8 mouse cellular contexts compared by ENCODE assay signal in the genomic region with DNA sequence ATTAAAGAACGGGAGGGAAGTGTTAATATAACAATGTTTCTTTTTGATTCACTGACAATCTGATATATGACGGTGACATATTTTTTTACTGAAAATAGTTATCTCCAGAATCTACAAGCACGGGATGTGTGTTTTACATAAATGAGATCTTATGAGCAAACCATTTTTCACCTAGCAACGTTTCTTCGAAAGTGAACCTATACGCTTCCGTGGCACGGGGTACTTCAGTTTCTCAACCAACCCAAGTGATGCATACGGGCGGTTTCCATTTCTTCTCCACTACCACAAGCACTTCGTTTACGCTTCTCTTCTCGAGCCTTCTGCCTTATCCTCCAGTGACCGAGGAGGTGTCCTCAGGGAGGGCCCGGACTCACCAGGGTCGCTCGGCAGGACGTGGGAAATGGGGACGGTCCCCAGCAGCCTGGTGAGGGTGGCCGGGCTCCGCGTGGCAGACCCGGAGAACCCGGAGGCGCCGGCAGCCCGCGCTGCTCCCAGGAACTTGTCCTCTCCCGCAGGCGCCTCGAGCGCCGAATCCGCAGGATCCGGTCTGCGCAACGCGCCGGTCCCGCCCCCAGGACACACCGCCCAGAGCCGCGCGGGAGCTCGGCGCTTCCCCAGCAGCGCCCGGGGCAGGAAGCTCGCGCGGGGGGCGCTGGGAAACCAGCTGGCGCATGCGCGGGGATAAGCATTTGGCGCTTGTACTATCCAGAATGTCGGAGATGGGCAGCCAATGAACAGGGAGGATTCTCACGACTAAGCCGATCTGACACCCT. TPM values are rescaled to one million over a fixed set of nuclear protein-coding genes. Genes with fewer than 3 reads are reported as not detected.
A peak's percentile ranks its signal among the peaks of the same experiment; 100 is the strongest.
DNase-seq lines count a peak whose midpoint lies in the region; ATAC-seq lines count a peak whose summit lies in the region.

Gene Zfp213 (minus strand): TSS at position 644 of the 773 bp plus-strand sequence.

- H3K27ac ChIP-seq in forebrain, embryonic 10.5 days: peak within 1 kb of the TSS; percentile 92
- peak within 1 kb of the TSS; percentile 98 for H3K27ac ChIP-seq in heart, embryonic 15.5 days
- peak within 1 kb of the TSS; percentile 96 for H3K27ac ChIP-seq in liver, embryonic 15.5 days (replicated peaks)
- peak within 1 kb of the TSS; percentile 76 for H3K27ac ChIP-seq in neural tube, embryonic 12.5 days

- no peaks in the 10 kb centered on the region for H3K27me3 ChIP-seq in forebrain, embryonic 10.5 days (ENCODE audit: poor library complexity, severe bottlenecking)
- H3K27me3 ChIP-seq in heart, embryonic 15.5 days: no peaks in the 10 kb centered on the region
- no peaks in the 10 kb centered on the region for H3K27me3 ChIP-seq in liver, embryonic 15.5 days
- H3K27me3 ChIP-seq in neural tube, embryonic 12.5 days (replicated peaks): no peaks in the 10 kb centered on the region

- peak within 1 kb of the TSS; percentile 71 for H3K4me2 ChIP-seq in heart, embryonic 15.5 days
- H3K4me2 ChIP-seq in liver, embryonic 15.5 days: peak within 1 kb of the TSS; percentile 82
- H3K4me2 ChIP-seq in neural tube, embryonic 12.5 days (replicated peaks): peak within 1 kb of the TSS; percentile 63

- peak within 1 kb of the TSS; percentile 71 for H3K4me3 ChIP-seq in forebrain, embryonic 10.5 days
- peak within 1 kb of the TSS; percentile 97 for H3K4me3 ChIP-seq in heart, embryonic 15.5 days
- peak within 1 kb of the TSS; percentile 88 for H3K4me3 ChIP-seq in liver, embryonic 15.5 days (replicated peaks)
- peak within 1 kb of the TSS; percentile 76 for H3K4me3 ChIP-seq in neural tube, embryonic 12.5 days

- peaks cover 16% of the 10 kb centered on the region for H3K4me1 ChIP-seq in forebrain, embryonic 10.5 days
- H3K4me1 ChIP-seq in heart, embryonic 15.5 days (replicated peaks): peaks cover 13% of the 10 kb centered on the region
- peaks cover 22% of the 10 kb centered on the region for H3K4me1 ChIP-seq in liver, embryonic 15.5 days (replicated peaks)
- H3K4me1 ChIP-seq in neural tube, embryonic 12.5 days: peaks cover 5% of the 10 kb centered on the region

- peak; percentile 94 for DNase-seq in c-Kit-negative CD71-positive TER-119-positive erythroid progenitor cells, embryonic 14.5 days (ENCODE audit: low read depth, low spot score)
- peak; percentile 91 for DNase-seq in forebrain, embryonic 10.5 days (ENCODE audit: extremely low spot score, low spot score)
- DNase-seq in kidney, postnatal 36 days: peak; percentile 96 to 97
- DNase-seq in telencephalon, adult 2 months (ENCODE audit: low read depth, low spot score): peak; percentile 93

- 1% methylated on average over 59 of the region's 59 CpGs for WGBS in forebrain, embryonic 10.5 days
- 1% methylated on average over 59 of the region's 59 CpGs for WGBS in heart, embryonic 15.5 days
- WGBS in liver, embryonic 15.5 days (ENCODE audit: insufficient replicate concordance): under 1% methylated on average over 59 of the region's 59 CpGs
- WGBS in neural tube, embryonic 12.5 days: under 1% methylated on average over 59 of the region's 59 CpGs

- H3K9me3 ChIP-seq in forebrain, embryonic 10.5 days: no peaks in the 10 kb centered on the region
- no peaks in the 10 kb centered on the region for H3K9me3 ChIP-seq in heart, embryonic 15.5 days (replicated peaks)
- H3K9me3 ChIP-seq in liver, embryonic 15.5 days (replicated peaks): no peaks in the 10 kb centered on the region
- no peaks in the 10 kb centered on the region for H3K9me3 ChIP-seq in neural tube, embryonic 12.5 days

- peak; percentile 91 for ATAC-seq in CD4-positive, CD25-positive, alpha-beta regulatory T cell, adult 4 months
- ATAC-seq in heart, embryonic 15.5 days (replicated peaks; ENCODE audit: insufficient number of reproducible peaks, insufficient read depth, low FRiP score, low read depth): peak; percentile 96
- ATAC-seq in liver, embryonic 15.5 days (ENCODE audit: insufficient read depth): peak; percentile 98
- ATAC-seq in neural tube, embryonic 12.5 days (ENCODE audit: low FRiP score, low read depth): peak; percentile 95

- peaks cover 28% of the 10 kb centered on the region for H3K36me3 ChIP-seq in forebrain, embryonic 10.5 days (replicated peaks)
- H3K36me3 ChIP-seq in heart, embryonic 15.5 days: peaks cover 18% of the 10 kb centered on the region
- peaks cover 23% of the 10 kb centered on the region for H3K36me3 ChIP-seq in liver, embryonic 15.5 days (replicated peaks)
- peaks cover 28% of the 10 kb centered on the region for H3K36me3 ChIP-seq in neural tube, embryonic 12.5 days

- peak within 1 kb of the TSS; percentile 96 for H3K9ac ChIP-seq in heart, embryonic 15.5 days
- H3K9ac ChIP-seq in liver, embryonic 15.5 days: peak within 1 kb of the TSS; percentile 97
- H3K9ac ChIP-seq in neural tube, embryonic 12.5 days: peak within 1 kb of the TSS; percentile 81

RNA-seq across cellular contexts. Expression of gene Zfp213, which starts in this region (rescaled TPM):
- polyA plus RNA-seq in CD4-positive, CD25-positive, alpha-beta regulatory T cell, adult 4 months (2017; shearing (Covaris generic)): 1 to 10 TPM; 3.4 to 4.3 TPM
- polyA plus RNA-seq in forebrain, embryonic 10.5 days (2016; fragmentation: Nextera tagmentation; extraction: Ambion mirVana): 27.6 and 29.9 TPM in 2 replicates
- 10.9 and 14.4 TPM in 2 replicates for polyA plus RNA-seq in heart, embryonic 15.5 days (2015; fragmentation: Nextera tagmentation; extraction: Ambion mirVana)
- 5.3 and 5.5 TPM in 2 replicates for polyA plus RNA-seq in liver, embryonic 15.5 days (2015; fragmentation: Nextera tagmentation; extraction: Ambion mirVana)
- 21.3 and 22.6 TPM in 2 replicates for polyA plus RNA-seq in neural tube, embryonic 12.5 days (2016; fragmentation: Nextera tagmentation; extraction: Ambion mirVana)

Comparison
In these comparisons a context has a peak if more than half of its experiments do, and no peak if none do; other contexts are left out.
1. Peak in every context shown above with its lines: DNase-seq, ATAC-seq, H3K4me3 ChIP-seq and H3K27ac ChIP-seq.